Mouse (Mus musculus): ENCODE data around the gene Rbm47.

The Rbm47 gene

GRCm38 (mm10) chr5:65986426-65986825, 186.5 kb downstream of the Rbm47 start:
- in situ Hi-C loops (cut with MboI; ENCODE audit: low sequenced_read_pairs), result no loop called here

- in situ Hi-C loops (cut with MboI; ENCODE audit: low sequenced_read_pairs), result no loop called here
Measured at GRCm38 (mm10) chr5:65975731-65976130, 197.2 kb downstream of the Rbm47 start.

- in situ Hi-C loops (cut with MboI; ENCODE audit: low sequenced_read_pairs), result no loop called here
Measured at GRCm38 (mm10) chr5:65973189-65973588, 199.7 kb downstream of the Rbm47 start.

- in situ Hi-C loops (cut with MboI; ENCODE audit: low sequenced_read_pairs), result no loop called here
Measured at GRCm38 (mm10) chr5:65968004-65968403, 204.9 kb downstream of the Rbm47 start.

- in situ Hi-C loops (cut with MboI; ENCODE audit: low sequenced_read_pairs), result no loop called here
Measured at GRCm38 (mm10) chr5:65967091-65967490, 205.8 kb downstream of the Rbm47 start.
